Mouse (Mus musculus): Measurements from ENCODE around the gene Dpp9.

- TF ChIP-seq GATA1 (IDR thresholded peaks at IDR 0.05; ENCODE audit: low read length): no peak
- TF ChIP-seq TAL1 (IDR thresholded peaks at IDR 0.05; ENCODE audit: low read length): no peak
Measured at GRCm38 (mm10) chr17:56261166-56261565, 42.5 kb upstream of the Dpp9 start.

Data from erythroblast, embryonic 14.5 days (primary cell).